Mouse (Mus musculus) limb, embryonic 12.5 days (tissue): ENCODE data around the gene B3galt4. TPM values are rescaled to one million over a fixed set of nuclear protein-coding genes. Genes with fewer than 3 reads are reported as not detected.
"Not testable (repeated sequence)": the region's sequence is repeated elsewhere in the genome, so short reads cannot be mapped to it uniquely, and the experiment has no call there.

Experiments used
- ATAC-seq: fragments of 200-750 bp; cut with Nextera tagmentation; 2 replicates; pipeline ENCODE4 v1.8.0; 2017; ENCODE audit warnings: low read depth, moderate TSS enrichment; ENCODE audit not compliant: insufficient number of reproducible peaks, insufficient read depth, low FRiP score, low TSS enrichment
- H3K27ac ChIP-seq: fragments of 300-500 bp; sonication (generic); 2 replicates; pipeline ENCODE4 v1.5.1; 2016; ENCODE audit warnings: mild to moderate bottlenecking, moderate library complexity
- H3K27me3 ChIP-seq: fragments of 300-500 bp; sonication (generic); 2 replicates; pipeline ENCODE4 v1.6.1; 2016; ENCODE audit warnings: mild to moderate bottlenecking, moderate library complexity
- H3K36me3 ChIP-seq: fragments of 300-500 bp; sonication (generic); 2 replicates; pipeline ENCODE4 v1.6.1; 2016; ENCODE audit warnings: mild to moderate bottlenecking, moderate library complexity
- H3K4me1 ChIP-seq: fragments of 300-500 bp; sonication (generic); replicated peaks from 2 replicates; pipeline ENCODE4 v1.6.1; 2016
- H3K4me2 ChIP-seq: fragments of 300-500 bp; sonication (generic); 2 replicates; pipeline ENCODE4 v1.6.1; 2016; ENCODE audit warnings: mild to moderate bottlenecking, moderate library complexity
- H3K4me3 ChIP-seq: fragments of 300-500 bp; sonication (generic); replicated peaks from 2 replicates; pipeline ENCODE4 v1.5.1; 2016; ENCODE audit warnings: mild to moderate bottlenecking
- H3K9ac ChIP-seq: fragments of 300-500 bp; sonication (generic); replicated peaks from 2 replicates; pipeline ENCODE4 v1.6.1; 2016; ENCODE audit warnings: mild to moderate bottlenecking, moderate library complexity
- H3K9me3 ChIP-seq: fragments of 300-500 bp; sonication (generic); 2 replicates; pipeline ENCODE4 v1.6.1; 2016; ENCODE audit warnings: mild to moderate bottlenecking, moderate library complexity
- WGBS: fragments of 180-500 bp; shearing (Covaris S2); methylation state at CpG from one replicate; pipeline ENCODE4 v1.1.7; 2016; 5-methylcytosine and 5-hydroxymethylcytosine counted together
- polyA plus RNA-seq: library from polyadenylated mRNA; unstranded; fragments of >200 nt; fragmentation: Nextera tagmentation; extraction: Ambion mirVana; gene quantifications from 2 replicates; pipeline ENCODE4 v1.2.1, GENCODE M21; 2016

B3galt4 gene
- polyA plus RNA-seq, 1 experiment from 2014 or later, result 6.8 TPM

DNA sequence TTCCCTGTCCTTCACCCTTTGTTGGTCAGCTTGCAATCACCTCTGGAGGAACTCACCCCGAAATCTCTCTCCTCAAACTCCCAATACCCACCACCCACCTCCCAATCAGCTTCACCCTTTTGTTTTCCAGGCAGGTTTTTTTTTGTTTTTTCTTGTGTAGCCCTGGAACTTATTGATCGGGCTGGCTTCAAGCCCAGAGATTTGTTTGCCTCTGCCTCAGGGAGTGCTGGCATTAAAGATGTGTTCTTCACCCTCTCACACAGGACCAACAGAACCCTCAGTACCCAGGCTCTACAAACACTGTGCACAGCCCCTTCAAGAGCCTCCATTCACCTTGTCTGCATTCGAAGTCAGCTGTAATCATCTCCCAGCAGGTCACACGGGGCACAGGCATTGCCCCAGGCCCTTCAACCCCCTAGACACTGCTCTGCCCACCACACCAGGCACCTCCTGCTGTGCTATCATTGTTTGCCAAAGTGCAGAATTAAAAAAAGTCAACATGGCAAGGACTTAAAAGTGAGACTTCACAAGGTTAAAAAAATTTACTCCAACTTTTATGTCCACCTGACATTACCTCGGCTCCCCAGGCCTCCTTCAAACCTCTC, 2.8 kb upstream of the B3galt4 start:
- H3K4me1 ChIP-seq, result peaks cover 68% of the 10 kb centered on the region
- H3K27ac ChIP-seq, result peak overlapping the region; percentile 95
- H3K36me3 ChIP-seq, result peaks cover 55% of the 10 kb centered on the region
- WGBS, result 37% methylated on average over 5 of the region's 5 CpGs
- ATAC-seq, result no peak
- peak overlapping the region; percentile 99 for H3K4me2 ChIP-seq
- H3K9ac ChIP-seq, result peak overlapping the region; percentile 98
- H3K9me3 ChIP-seq, result no peaks in the 10 kb centered on the region
- peak overlapping the region; percentile 95 for H3K4me3 ChIP-seq
- H3K27me3 ChIP-seq, result no peaks in the 10 kb centered on the region

DNA sequence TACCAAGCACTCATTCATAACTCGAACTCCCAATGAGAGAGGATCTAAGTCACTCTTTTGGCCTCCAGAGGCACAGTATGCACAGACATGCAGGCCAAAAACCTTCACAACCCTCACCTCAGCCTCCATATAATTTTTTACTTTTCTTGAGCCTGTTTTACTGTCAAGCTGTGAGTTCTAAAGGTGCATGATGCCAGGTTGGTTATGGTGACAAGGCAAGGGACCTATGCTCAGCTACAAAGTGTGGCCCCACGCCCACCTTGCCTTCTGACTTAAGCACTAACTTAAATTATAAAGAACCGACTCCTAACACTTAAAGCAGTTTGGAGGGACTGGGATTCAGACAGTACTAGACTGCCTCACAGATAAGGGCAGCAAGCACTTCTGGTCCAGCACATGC, 2.0 kb upstream of the B3galt4 start:
- peak overlapping the region; percentile 45 for H3K9ac ChIP-seq
- H3K36me3 ChIP-seq, result peaks cover 55% of the 10 kb centered on the region
- H3K27ac ChIP-seq, result no peak overlapping the region; the same call in 1 of the 2 replicates
- WGBS, result 81% methylated on average over 3 of the region's 3 CpGs
- no peaks in the 10 kb centered on the region for H3K27me3 ChIP-seq
- peak overlapping the region; percentile 95 for H3K4me3 ChIP-seq
- ATAC-seq, result no peak
- H3K9me3 ChIP-seq, result no peaks in the 10 kb centered on the region
- peaks cover 68% of the 10 kb centered on the region for H3K4me1 ChIP-seq
- H3K4me2 ChIP-seq, result peak overlapping the region; percentile 99

DNA sequence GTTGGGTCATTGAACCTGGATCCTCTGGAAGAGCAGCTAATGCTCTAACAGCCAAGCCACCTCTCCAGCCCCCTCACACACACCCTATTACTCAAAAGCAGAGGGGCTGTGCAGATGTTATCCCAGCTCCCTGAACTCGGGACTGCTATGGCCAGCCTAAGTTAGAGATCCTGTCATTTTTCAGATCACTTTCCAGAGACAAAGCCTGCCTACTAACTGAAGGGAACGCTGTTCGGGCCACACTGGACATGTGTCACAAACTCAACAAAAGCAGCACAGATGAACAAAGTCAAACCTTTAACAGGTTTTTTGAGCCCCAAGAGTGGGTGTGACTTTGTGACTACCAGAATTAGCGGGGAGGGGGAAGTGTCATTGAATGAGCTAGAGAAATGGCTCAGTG, 1.6 kb upstream of the B3galt4 start:
- Histone ChIP-seq H3K4me1 (peaks cover 67% of the 10 kb centered on the region), H3K9me3 (no peaks in the 10 kb centered on the region), H3K9ac (no peak overlapping the region; the same call in none of the 2 replicates), H3K27me3 (no peaks in the 10 kb centered on the region), H3K4me2 (peak overlapping the region; percentile 99), H3K4me3 (peak overlapping the region; percentile 1; the same call in 1 of the 2 replicates), H3K36me3 (peaks cover 59% of the 10 kb centered on the region), H3K27ac (0 out of 2 replicates have a peak overlapping the region, but pooled peaks have one; percentile 14)
- 88% methylated on average over 4 of the region's 4 CpGs for WGBS
- no peak for ATAC-seq

- not testable (repeated sequence) for H3K27me3 ChIP-seq, ATAC-seq, H3K9me3 ChIP-seq
- Histone ChIP-seq H3K27ac (peak overlapping the region; percentile 94), H3K4me1 (peaks cover 59% of the 10 kb centered on the region), H3K9ac (peak overlapping the region; percentile 70; the same call in 1 of the 2 replicates), H3K4me2 (peak overlapping the region; percentile 99), H3K36me3 (peaks cover 67% of the 10 kb centered on the region), H3K4me3 (peak overlapping the region; percentile 49)
- WGBS, result 75% methylated on average over 13 of the region's 13 CpGs
Observed at GRCm38 (mm10) chr17:33952015-33952414, 727 bp upstream of the B3galt4 start.

- peaks cover 84% of the 10 kb centered on the region for H3K36me3 ChIP-seq
- no peaks in the 10 kb centered on the region for H3K9me3 ChIP-seq
- peaks cover 53% of the 10 kb centered on the region for H3K4me1 ChIP-seq
- ATAC-seq, result no peak
- H3K27ac ChIP-seq, result peak overlapping the region; percentile 94
- peak overlapping the region; percentile 99 for H3K4me2 ChIP-seq
- H3K4me3 ChIP-seq, result peak overlapping the region; percentile 49
- 79% methylated on average over 10 of the region's 10 CpGs for WGBS
- H3K9ac ChIP-seq, result peak overlapping the region; percentile 70; the same call in 1 of the 2 replicates
- no peaks in the 10 kb centered on the region for H3K27me3 ChIP-seq
Observed at GRCm38 (mm10) chr17:33950131-33950625, 1.1 kb downstream of the B3galt4 start.

- Histone ChIP-seq H3K9ac (no peak overlapping the region), H3K4me1 (peaks cover 45% of the 10 kb centered on the region), H3K27ac (0 out of 2 replicates have a peak overlapping the region, but pooled peaks have one; percentile 41), H3K36me3 (peaks cover 89% of the 10 kb centered on the region), H3K9me3 (no peaks in the 10 kb centered on the region), H3K27me3 (no peaks in the 10 kb centered on the region), H3K4me3 (no peak overlapping the region), H3K4me2 (no peak overlapping the region)
- WGBS, result 89% methylated on average over 19 of the region's 19 CpGs
- no peak for ATAC-seq
Observed at GRCm38 (mm10) chr17:33948905-33949537, 2.3 kb downstream of the B3galt4 start.

- no peak for ATAC-seq
- H3K4me3 ChIP-seq, result no peak overlapping the region
- no peak overlapping the region for H3K9ac ChIP-seq
- 83% methylated on average over 22 of the region's 22 CpGs for WGBS
- peaks cover 38% of the 10 kb centered on the region for H3K4me1 ChIP-seq
- no peak overlapping the region for H3K4me2 ChIP-seq
- no peaks in the 10 kb centered on the region for H3K9me3 ChIP-seq
- H3K27me3 ChIP-seq, result no peaks in the 10 kb centered on the region
- H3K36me3 ChIP-seq, result peaks cover 89% of the 10 kb centered on the region
- no peak overlapping the region for H3K27ac ChIP-seq
Observed at GRCm38 (mm10) chr17:33948090-33948904, 3.0 kb downstream of the B3galt4 start.

DNA sequence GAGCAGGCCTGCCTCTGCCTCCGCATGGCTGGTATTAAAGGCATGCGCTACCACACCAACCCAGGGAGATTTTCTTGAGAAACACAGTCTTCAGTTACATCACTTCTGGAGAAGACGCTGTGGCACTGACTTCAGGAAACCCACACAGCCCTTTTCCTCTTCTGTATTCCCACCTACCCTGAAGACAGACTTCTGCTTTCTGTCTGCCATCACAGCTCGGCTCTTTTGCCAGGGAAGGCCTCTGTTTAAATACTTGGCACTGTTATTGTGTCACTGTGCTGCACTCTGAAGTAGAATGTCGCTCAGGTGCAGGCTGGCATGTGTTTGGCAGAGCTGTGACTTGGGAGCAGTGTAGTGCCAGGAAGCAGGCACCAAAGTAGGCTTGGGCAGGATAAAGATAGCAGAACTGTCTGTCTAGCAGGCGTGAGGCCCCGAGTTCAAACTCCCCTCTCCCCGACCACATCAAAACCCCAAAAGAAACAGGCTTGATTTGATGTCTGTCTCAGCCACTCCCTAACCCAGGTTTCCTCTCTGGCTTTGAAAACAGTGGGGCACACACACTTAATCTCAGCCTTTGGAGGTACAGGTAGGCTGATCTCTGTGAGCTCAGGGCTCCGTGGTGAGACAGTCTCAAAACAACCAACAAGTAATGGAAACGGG, 3.7 kb downstream of the B3galt4 start:
- Histone ChIP-seq H3K4me3 (no peak overlapping the region), H3K4me1 (peaks cover 30% of the 10 kb centered on the region), H3K4me2 (no peak overlapping the region), H3K36me3 (peaks cover 88% of the 10 kb centered on the region), H3K9ac (no peak overlapping the region), H3K27ac (no peak overlapping the region), H3K9me3 (no peaks in the 10 kb centered on the region), H3K27me3 (no peaks in the 10 kb centered on the region)
- no peak for ATAC-seq
- 93% methylated on average over 10 of the region's 10 CpGs for WGBS

DNA sequence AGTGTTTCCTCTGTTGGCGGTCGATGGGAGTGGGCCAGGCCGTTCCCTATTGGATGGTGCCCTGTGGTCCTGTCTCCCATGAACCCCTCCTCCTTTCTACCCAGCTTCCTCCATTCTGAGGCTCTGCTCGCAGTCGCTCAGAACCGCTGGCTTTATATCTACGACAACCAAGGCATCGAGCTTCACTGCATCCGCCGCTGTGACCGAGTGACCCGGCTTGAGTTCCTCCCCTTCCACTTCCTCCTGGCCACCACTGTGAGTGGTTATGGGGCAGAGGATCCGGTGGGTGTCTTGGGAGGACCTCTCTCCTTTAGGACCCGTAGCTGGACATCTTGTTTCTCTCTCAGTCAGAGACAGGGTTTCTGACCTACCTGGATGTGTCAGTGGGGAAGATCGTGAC, 7.8 kb downstream of the B3galt4 start:
- no peak overlapping the region for H3K27ac ChIP-seq
- no peaks in the 10 kb centered on the region for H3K9me3 ChIP-seq
- H3K36me3 ChIP-seq, result peaks cover 69% of the 10 kb centered on the region
- no peak overlapping the region for H3K4me3 ChIP-seq
- H3K27me3 ChIP-seq, result no peaks in the 10 kb centered on the region
- peaks cover 16% of the 10 kb centered on the region for H3K4me1 ChIP-seq
- no peak overlapping the region for H3K9ac ChIP-seq
- no peak for ATAC-seq
- H3K4me2 ChIP-seq, result no peak overlapping the region
- 93% methylated on average over 15 of the region's 15 CpGs for WGBS

DNA sequence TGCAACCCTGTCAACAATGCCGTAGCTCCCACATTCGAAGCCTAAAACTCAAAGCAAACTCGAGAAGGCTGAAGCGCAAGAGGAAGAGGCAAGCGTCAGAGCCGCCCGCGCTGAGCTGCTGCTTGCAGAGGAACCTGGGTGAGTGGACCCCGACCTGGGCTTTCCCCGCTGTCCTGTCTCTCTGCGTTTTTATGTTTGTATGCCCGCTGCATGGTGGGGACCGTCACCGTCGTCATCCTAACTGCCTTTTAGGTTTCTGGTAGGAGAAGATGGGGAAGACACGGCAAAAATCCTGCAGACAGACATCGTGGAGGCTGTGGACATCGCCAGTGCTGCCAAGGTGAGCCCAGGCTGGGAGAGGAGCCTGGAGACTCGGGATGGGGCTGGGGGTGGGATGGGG, 9.9 kb downstream of the B3galt4 start:
- H3K4me1 ChIP-seq, result peaks cover 16% of the 10 kb centered on the region
- peak overlapping the region; percentile 68 for H3K9ac ChIP-seq
- no peaks in the 10 kb centered on the region for H3K9me3 ChIP-seq
- no peak overlapping the region for H3K27ac ChIP-seq
- peak overlapping the region; percentile 91 for H3K4me2 ChIP-seq
- no peaks in the 10 kb centered on the region for H3K27me3 ChIP-seq
- H3K4me3 ChIP-seq, result peak overlapping the region; percentile 69
- 60% methylated on average over 19 of the region's 19 CpGs for WGBS
- ATAC-seq, result no peak
- H3K36me3 ChIP-seq, result peaks cover 67% of the 10 kb centered on the region
